Mouse (Mus musculus) ES-E14 (cell line): ENCODE results near the gene Nid1.

ENCODE experiments used
- HCFC1 ChIP-seq: IDR thresholded peaks from 2 replicates; pipeline ENCODE4 v1.6.1; 2012; ENCODE audit warnings: low read length, inconsistent platforms, borderline replicate concordance; ENCODE audit not compliant: insufficient read depth
- MAFK ChIP-seq: IDR thresholded peaks from 2 replicates; pipeline ENCODE4 v1.6.1; 2014; ENCODE audit warnings: mild to moderate bottlenecking, low read depth, low read length, inconsistent platforms; ENCODE audit not compliant: insufficient read depth

DNA sequence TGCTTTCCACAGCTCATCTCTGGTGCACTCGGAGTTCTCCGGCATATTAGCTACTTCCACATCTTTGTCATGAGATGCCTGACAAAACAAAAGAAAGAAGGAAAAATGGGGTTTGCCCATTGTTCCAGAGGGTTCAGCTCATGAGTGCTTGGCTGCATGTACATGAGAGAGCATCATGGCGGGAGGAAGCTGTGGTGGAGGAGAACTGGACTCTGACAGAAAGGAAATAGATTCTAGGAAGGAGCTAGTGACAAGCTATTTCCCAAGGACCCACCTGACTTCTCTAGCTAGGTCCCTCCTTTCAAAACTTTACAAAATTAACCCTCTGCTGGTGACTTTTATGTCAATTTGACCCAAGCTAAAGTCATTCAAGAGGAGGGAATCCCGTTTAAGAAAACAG is 110.5 kb downstream of the Nid1 start:
- TF ChIP-seq MAFK = no peak
- TF ChIP-seq HCFC1 = no peak
